Mouse (Mus musculus) limb, embryonic 12.5 days (tissue): Measurements from ENCODE around the gene Rrbp1. TPM values are rescaled to one million over a fixed set of nuclear protein-coding genes. Genes with fewer than 3 reads are reported as not detected.

Experiments used
- ATAC-seq: fragments of 200-750 bp; cut with Nextera tagmentation; 2 replicates; pipeline ENCODE4 v1.8.0; 2017; ENCODE audit warnings: low read depth, moderate TSS enrichment; ENCODE audit not compliant: insufficient number of reproducible peaks, insufficient read depth, low FRiP score, low TSS enrichment
- H3K27ac ChIP-seq: fragments of 300-500 bp; sonication (generic); 2 replicates; pipeline ENCODE4 v1.5.1; 2016; ENCODE audit warnings: mild to moderate bottlenecking, moderate library complexity
- H3K27me3 ChIP-seq: fragments of 300-500 bp; sonication (generic); 2 replicates; pipeline ENCODE4 v1.6.1; 2016; ENCODE audit warnings: mild to moderate bottlenecking, moderate library complexity
- H3K36me3 ChIP-seq: fragments of 300-500 bp; sonication (generic); 2 replicates; pipeline ENCODE4 v1.6.1; 2016; ENCODE audit warnings: mild to moderate bottlenecking, moderate library complexity
- H3K4me1 ChIP-seq: fragments of 300-500 bp; sonication (generic); replicated peaks from 2 replicates; pipeline ENCODE4 v1.6.1; 2016
- H3K4me2 ChIP-seq: fragments of 300-500 bp; sonication (generic); 2 replicates; pipeline ENCODE4 v1.6.1; 2016; ENCODE audit warnings: mild to moderate bottlenecking, moderate library complexity
- H3K4me3 ChIP-seq: fragments of 300-500 bp; sonication (generic); replicated peaks from 2 replicates; pipeline ENCODE4 v1.5.1; 2016; ENCODE audit warnings: mild to moderate bottlenecking
- H3K9ac ChIP-seq: fragments of 300-500 bp; sonication (generic); replicated peaks from 2 replicates; pipeline ENCODE4 v1.6.1; 2016; ENCODE audit warnings: mild to moderate bottlenecking, moderate library complexity
- H3K9me3 ChIP-seq: fragments of 300-500 bp; sonication (generic); 2 replicates; pipeline ENCODE4 v1.6.1; 2016; ENCODE audit warnings: mild to moderate bottlenecking, moderate library complexity
- WGBS: fragments of 180-500 bp; shearing (Covaris S2); methylation state at CpG from one replicate; pipeline ENCODE4 v1.1.7; 2016; 5-methylcytosine and 5-hydroxymethylcytosine counted together
- polyA plus RNA-seq: library from polyadenylated mRNA; unstranded; fragments of >200 nt; fragmentation: Nextera tagmentation; extraction: Ambion mirVana; gene quantifications from 2 replicates; pipeline ENCODE4 v1.2.1, GENCODE M21; 2016

Rrbp1 gene
- polyA plus RNA-seq, 1 experiment from 2014 or later, result 78.8 TPM

- no peak for ATAC-seq
- H3K4me3 ChIP-seq, result no peak overlapping the region
- no peak overlapping the region for H3K27ac ChIP-seq
- no peak overlapping the region for H3K4me2 ChIP-seq
- H3K9me3 ChIP-seq, result no peaks in the 10 kb centered on the region
- H3K4me1 ChIP-seq, result peaks cover 9% of the 10 kb centered on the region; the same call in 1 of the 2 replicates
- no peaks in the 10 kb centered on the region for H3K36me3 ChIP-seq
- no peak overlapping the region for H3K9ac ChIP-seq
- WGBS, result 84% methylated on average over 9 of the region's 9 CpGs
- H3K27me3 ChIP-seq, result no peaks in the 10 kb centered on the region
These were observed 14.3 kb upstream of the Rrbp1 start for GRCm38 (mm10) chr2:144025361-144025760.

GRCm38 (mm10) chr2:144022441-144022840 is 11.4 kb upstream of the Rrbp1 start:
- Histone ChIP-seq H3K4me1 (peaks cover 9% of the 10 kb centered on the region; the same call in 1 of the 2 replicates), H3K4me3 (no peak overlapping the region), H3K9me3 (no peaks in the 10 kb centered on the region), H3K36me3 (no peaks in the 10 kb centered on the region), H3K27me3 (0 out of 2 replicates have a peak, but pooled peaks cover 4% of the 10 kb centered on the region), H3K4me2 (no peak overlapping the region), H3K27ac (no peak overlapping the region), H3K9ac (no peak overlapping the region)
- WGBS, result 58% methylated on average over 3 of the region's 3 CpGs
- ATAC-seq, result no peak

GRCm38 (mm10) chr2:144019971-144020370 is 8.9 kb upstream of the Rrbp1 start:
- no peak for ATAC-seq
- WGBS, result 79% methylated on average over 2 of the region's 2 CpGs
- 0 out of 2 replicates have a peak, but pooled peaks cover 4% of the 10 kb centered on the region for H3K27me3 ChIP-seq
- H3K9me3 ChIP-seq, result no peaks in the 10 kb centered on the region
- peaks cover 9% of the 10 kb centered on the region; the same call in 1 of the 2 replicates for H3K4me1 ChIP-seq
- H3K36me3 ChIP-seq, result no peaks in the 10 kb centered on the region
- no peak overlapping the region for H3K9ac ChIP-seq
- no peak overlapping the region for H3K4me3 ChIP-seq
- H3K4me2 ChIP-seq, result no peak overlapping the region
- H3K27ac ChIP-seq, result no peak overlapping the region

- Histone ChIP-seq H3K27ac (no peak overlapping the region), H3K9ac (no peak overlapping the region), H3K9me3 (no peaks in the 10 kb centered on the region), H3K4me2 (no peak overlapping the region), H3K4me1 (no peaks in the 10 kb centered on the region), H3K36me3 (no peaks in the 10 kb centered on the region), H3K27me3 (0 out of 2 replicates have a peak, but pooled peaks cover 4% of the 10 kb centered on the region), H3K4me3 (no peak overlapping the region)
- no peak for ATAC-seq
- 85% methylated on average over 9 of the region's 9 CpGs for WGBS
These were observed 4.8 kb upstream of the Rrbp1 start for GRCm38 (mm10) chr2:144015861-144016260.

- Histone ChIP-seq H3K4me3 (no peak overlapping the region), H3K36me3 (no peaks in the 10 kb centered on the region), H3K9me3 (no peaks in the 10 kb centered on the region), H3K4me2 (no peak overlapping the region), H3K4me1 (peaks cover 4% of the 10 kb centered on the region), H3K27ac (no peak overlapping the region), H3K9ac (no peak overlapping the region), H3K27me3 (0 out of 2 replicates have a peak, but pooled peaks cover under 1% of the 10 kb centered on the region)
- no peak for ATAC-seq
- WGBS, result 58% methylated on average over 5 of the region's 5 CpGs
These were observed 3.4 kb upstream of the Rrbp1 start for GRCm38 (mm10) chr2:144014481-144014880.

GRCm38 (mm10) chr2:144014051-144014450 is 3.0 kb upstream of the Rrbp1 start:
- H3K9me3 ChIP-seq, result no peaks in the 10 kb centered on the region
- H3K4me1 ChIP-seq, result peaks cover 8% of the 10 kb centered on the region
- H3K9ac ChIP-seq, result no peak overlapping the region
- no peak for ATAC-seq
- no peak overlapping the region for H3K4me3 ChIP-seq
- H3K27me3 ChIP-seq, result no peaks in the 10 kb centered on the region
- WGBS, result 91% methylated on average over 11 of the region's 11 CpGs
- H3K27ac ChIP-seq, result no peak overlapping the region
- no peak overlapping the region for H3K4me2 ChIP-seq
- H3K36me3 ChIP-seq, result no peaks in the 10 kb centered on the region

GRCm38 (mm10) chr2:144010282-144011044 is 600 bp downstream of the Rrbp1 start:
- Histone ChIP-seq H3K27me3 (no peaks in the 10 kb centered on the region), H3K4me1 (peaks cover 18% of the 10 kb centered on the region), H3K27ac (peak overlapping the region; percentile 96), H3K4me2 (peak overlapping the region; percentile 76), H3K36me3 (peaks cover 9% of the 10 kb centered on the region; the same call in 1 of the 2 replicates), H3K4me3 (peak overlapping the region; percentile 95), H3K9ac (peak overlapping the region; percentile 94), H3K9me3 (no peaks in the 10 kb centered on the region)
- under 1% methylated on average over 94 of the region's 107 CpGs for WGBS
- peak; percentile 26 for ATAC-seq

- no peaks in the 10 kb centered on the region for H3K9me3 ChIP-seq
- H3K27ac ChIP-seq, result peak overlapping the region; percentile 96
- no peak; the same call in 1 of the 2 replicates for ATAC-seq
These were observed 1.3 kb downstream of the Rrbp1 start for GRCm38 (mm10) chr2:144009551-144010281.

GRCm38 (mm10) chr2:144009081-144009480 is 2.0 kb downstream of the Rrbp1 start:
- Histone ChIP-seq H3K27me3 (no peaks in the 10 kb centered on the region), H3K9me3 (no peaks in the 10 kb centered on the region), H3K27ac (no peak overlapping the region), H3K9ac (peak overlapping the region; percentile 94; the same call in 1 of the 2 replicates), H3K4me3 (peak overlapping the region; percentile 95), H3K4me2 (peak overlapping the region; percentile 76), H3K4me1 (peaks cover 24% of the 10 kb centered on the region), H3K36me3 (peaks cover 9% of the 10 kb centered on the region; the same call in 1 of the 2 replicates)
- 86% methylated on average over 1 of the region's 1 CpGs for WGBS
- no peak for ATAC-seq

More at GRCm38 (mm10) chr2:144009551-144010281, 1.3 kb downstream of the Rrbp1 start:
- H3K9ac ChIP-seq, result peak overlapping the region; percentile 94
- H3K4me3 ChIP-seq, result peak overlapping the region; percentile 95
- no peaks in the 10 kb centered on the region for H3K27me3 ChIP-seq
- peaks cover 9% of the 10 kb centered on the region; the same call in 1 of the 2 replicates for H3K36me3 ChIP-seq
- peak overlapping the region; percentile 76 for H3K4me2 ChIP-seq
- WGBS, result 2% methylated on average over 30 of the region's 30 CpGs
- peaks cover 24% of the 10 kb centered on the region for H3K4me1 ChIP-seq

GRCm38 (mm10) chr2:144007211-144007610 is 3.9 kb downstream of the Rrbp1 start:
- WGBS, result 93% methylated on average over 4 of the region's 4 CpGs
- no peaks in the 10 kb centered on the region for H3K27me3 ChIP-seq
- H3K9ac ChIP-seq, result no peak overlapping the region
- no peaks in the 10 kb centered on the region for H3K9me3 ChIP-seq
- H3K4me1 ChIP-seq, result peaks cover 24% of the 10 kb centered on the region
- ATAC-seq, result no peak
- H3K4me3 ChIP-seq, result no peak overlapping the region
- H3K4me2 ChIP-seq, result no peak overlapping the region
- no peak overlapping the region for H3K27ac ChIP-seq
- peaks cover 9% of the 10 kb centered on the region; the same call in 1 of the 2 replicates for H3K36me3 ChIP-seq

- Histone ChIP-seq H3K4me2 (no peak overlapping the region), H3K9ac (no peak overlapping the region), H3K36me3 (peaks cover 9% of the 10 kb centered on the region; the same call in 1 of the 2 replicates), H3K4me1 (peaks cover 26% of the 10 kb centered on the region), H3K27me3 (no peaks in the 10 kb centered on the region), H3K27ac (no peak overlapping the region), H3K4me3 (no peak overlapping the region), H3K9me3 (no peaks in the 10 kb centered on the region)
- 91% methylated on average over 6 of the region's 6 CpGs for WGBS
- ATAC-seq, result no peak
These were observed 4.4 kb downstream of the Rrbp1 start for GRCm38 (mm10) chr2:144006686-144007085.
